Mouse (Mus musculus): ENCODE results near the gene Col1a2. TPM values are rescaled to one million over a fixed set of nuclear protein-coding genes. Genes with fewer than 3 reads are reported as not detected.

Gene Col1a2
- polyA plus RNA-seq, 1 experiment from 2014 or later, result 32.8 TPM

- ATAC-seq (no peak), DNase-seq (ENCODE audit: low spot score) (no peak)
- H3K27ac ChIP-seq (ENCODE audit: low read depth, low read length), result no peak overlapping the region
- 72% methylated on average over 5 of the region's 5 CpGs for WGBS
- no peaks in the 10 kb centered on the region for H3K4me1 ChIP-seq (ENCODE audit: control insufficient read depth, insufficient read depth, low read length)
- H3K9ac ChIP-seq (ENCODE audit: low read length), result no peak overlapping the region
- H3K27me3 ChIP-seq (replicated peaks; ENCODE audit: control insufficient read depth, insufficient read depth, low read length), result no peaks in the 10 kb centered on the region
- H3K4me3 ChIP-seq (ENCODE audit: low read depth, low read length), result no peak overlapping the region
- no peaks in the 10 kb centered on the region for H3K36me3 ChIP-seq (ENCODE audit: control insufficient read depth, insufficient read depth, low read length)
- H3K4me2 ChIP-seq (ENCODE audit: low read length), result no peak overlapping the region
- H3K9me3 ChIP-seq (replicated peaks; ENCODE audit: control insufficient read depth, low read length), result no peaks in the 10 kb centered on the region
Observed at GRCm38 (mm10) chr6:4579620-4580019, 75.0 kb downstream of the Col1a2 start.

DNA sequence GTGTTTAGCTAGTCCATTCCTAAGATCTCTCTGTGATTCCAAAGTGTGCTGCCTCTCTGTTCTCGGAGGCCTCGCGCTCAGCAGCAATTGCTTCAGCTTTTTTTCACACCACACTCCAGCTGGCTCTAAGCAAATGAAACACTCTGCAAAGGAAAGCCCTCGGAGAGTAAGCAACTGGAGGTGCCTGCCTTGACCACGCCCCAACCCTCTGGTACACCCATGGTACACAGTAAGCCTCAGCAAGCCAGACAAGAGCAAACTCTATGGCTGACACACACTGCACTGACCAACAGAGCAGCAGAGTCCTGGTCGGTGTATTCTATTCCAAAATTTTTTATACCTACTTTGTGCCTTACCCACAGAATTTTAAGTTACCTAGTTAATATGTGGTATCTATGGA, 78.9 kb downstream of the Col1a2 start:
- WGBS, result 24% methylated on average over 6 of the region's 6 CpGs
- no peak overlapping the region for H3K4me3 ChIP-seq (ENCODE audit: low read depth, low read length)
- H3K27me3 ChIP-seq (replicated peaks; ENCODE audit: control insufficient read depth, insufficient read depth, low read length), result no peaks in the 10 kb centered on the region
- H3K4me1 ChIP-seq (ENCODE audit: control insufficient read depth, insufficient read depth, low read length), result no peaks in the 10 kb centered on the region
- H3K9me3 ChIP-seq (replicated peaks; ENCODE audit: control insufficient read depth, low read length), result no peaks in the 10 kb centered on the region
- no peak overlapping the region for H3K27ac ChIP-seq (ENCODE audit: low read depth, low read length)
- H3K36me3 ChIP-seq (ENCODE audit: control insufficient read depth, insufficient read depth, low read length), result no peaks in the 10 kb centered on the region
- no peak overlapping the region for H3K9ac ChIP-seq (ENCODE audit: low read length)
- no peak overlapping the region for H3K4me2 ChIP-seq (ENCODE audit: low read length)
- DNase-seq (ENCODE audit: low spot score), result no peak
- ATAC-seq, result peak; percentile 50; the same call in 1 of the 2 replicates

DNA sequence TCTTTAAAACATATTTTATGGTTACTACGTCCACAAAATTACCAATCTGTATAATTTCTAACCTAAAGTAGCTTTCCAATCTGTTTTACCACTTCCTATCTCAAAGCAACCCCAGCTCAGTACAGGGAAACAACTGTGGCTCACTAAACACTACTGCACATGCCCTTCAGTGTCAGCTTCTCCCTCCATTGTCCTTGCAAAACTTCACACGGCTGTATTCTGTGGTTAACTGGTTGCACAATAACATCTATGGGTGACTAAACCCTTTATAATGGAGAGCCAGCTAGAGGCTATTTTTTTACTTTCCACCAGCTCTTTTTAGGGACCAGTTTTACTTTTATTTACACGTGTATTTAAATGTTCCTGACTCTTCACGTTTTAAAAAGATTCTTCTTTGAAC, 83.3 kb downstream of the Col1a2 start:
- no peaks in the 10 kb centered on the region for H3K27me3 ChIP-seq (replicated peaks; ENCODE audit: control insufficient read depth, insufficient read depth, low read length)
- ATAC-seq (no peak), DNase-seq (ENCODE audit: low spot score) (no peak)
- no peaks in the 10 kb centered on the region for H3K36me3 ChIP-seq (ENCODE audit: control insufficient read depth, insufficient read depth, low read length)
- no peak overlapping the region for H3K9ac ChIP-seq (ENCODE audit: low read length)
- H3K4me3 ChIP-seq (ENCODE audit: low read depth, low read length), result no peak overlapping the region
- no peaks in the 10 kb centered on the region for H3K9me3 ChIP-seq (replicated peaks; ENCODE audit: control insufficient read depth, low read length)
- H3K4me2 ChIP-seq (ENCODE audit: low read length), result no peak overlapping the region
- no peak overlapping the region for H3K27ac ChIP-seq (ENCODE audit: low read depth, low read length)
- no peaks in the 10 kb centered on the region for H3K4me1 ChIP-seq (ENCODE audit: control insufficient read depth, insufficient read depth, low read length)
- WGBS, result 67% methylated on average over 4 of the region's 4 CpGs

GRCm38 (mm10) chr6:4588722-4589121, 84.1 kb downstream of the Col1a2 start:
- Histone ChIP-seq H3K4me3 (ENCODE audit: low read depth, low read length) (no peak overlapping the region), H3K9ac (ENCODE audit: low read length) (no peak overlapping the region), H3K27ac (ENCODE audit: low read depth, low read length) (no peak overlapping the region), H3K27me3 (replicated peaks; ENCODE audit: control insufficient read depth, insufficient read depth, low read length) (no peaks in the 10 kb centered on the region), H3K4me2 (ENCODE audit: low read length) (no peak overlapping the region), H3K9me3 (replicated peaks; ENCODE audit: control insufficient read depth, low read length) (no peaks in the 10 kb centered on the region), H3K36me3 (ENCODE audit: control insufficient read depth, insufficient read depth, low read length) (no peaks in the 10 kb centered on the region), H3K4me1 (ENCODE audit: control insufficient read depth, insufficient read depth, low read length) (no peaks in the 10 kb centered on the region)
- DNase-seq (ENCODE audit: low spot score) (no peak), ATAC-seq (no peak)
- 91% methylated on average over 3 of the region's 3 CpGs for WGBS

DNA sequence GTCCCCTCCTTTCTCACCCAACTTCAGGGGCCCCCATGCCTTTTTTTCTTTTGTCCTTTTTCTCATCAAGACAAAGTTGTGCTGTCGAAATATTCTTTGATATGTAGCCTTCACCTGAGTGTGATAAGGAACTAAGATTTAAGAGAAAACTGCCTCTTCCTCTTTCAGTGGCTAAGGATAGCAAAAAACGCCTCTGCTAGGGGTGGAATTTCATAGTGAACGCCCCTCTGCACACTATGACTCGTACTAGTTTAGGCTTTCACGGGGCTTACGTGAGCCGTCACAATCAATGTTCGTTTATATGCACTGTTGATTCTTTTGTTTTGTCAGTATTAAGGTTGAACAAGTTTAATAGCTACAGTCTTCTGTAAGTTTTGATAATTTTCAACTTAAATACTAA, 85.5 kb downstream of the Col1a2 start:
- DNase-seq (ENCODE audit: low spot score) (no peak), ATAC-seq (no peak)
- Histone ChIP-seq H3K4me1 (ENCODE audit: control insufficient read depth, insufficient read depth, low read length) (no peaks in the 10 kb centered on the region), H3K36me3 (ENCODE audit: control insufficient read depth, insufficient read depth, low read length) (no peaks in the 10 kb centered on the region), H3K4me2 (ENCODE audit: low read length) (no peak overlapping the region), H3K27me3 (replicated peaks; ENCODE audit: control insufficient read depth, insufficient read depth, low read length) (no peaks in the 10 kb centered on the region), H3K9ac (ENCODE audit: low read length) (no peak overlapping the region), H3K9me3 (replicated peaks; ENCODE audit: control insufficient read depth, low read length) (no peaks in the 10 kb centered on the region), H3K27ac (ENCODE audit: low read depth, low read length) (no peak overlapping the region), H3K4me3 (ENCODE audit: low read depth, low read length) (no peak overlapping the region)
- WGBS, result 51% methylated on average over 8 of the region's 8 CpGs

Other genes with a start within 250 kb of the Col1a2 start
- gene Casd1, start 96.0 kb downstream of the Col1a2 start, polyA plus RNA-seq (2014; fragmentation: Nextera tagmentation; extraction: Ambion mirVana), result 41.8 and 43.5 TPM in 2 replicates
- gene Sgce, start 242.4 kb downstream of the Col1a2 start, polyA plus RNA-seq (2014; fragmentation: Nextera tagmentation; extraction: Ambion mirVana), result 48.0 and 48.3 TPM in 2 replicates
- gene Peg10, start 242.5 kb downstream of the Col1a2 start, polyA plus RNA-seq (2014; fragmentation: Nextera tagmentation; extraction: Ambion mirVana), result 9.3 and 9.8 TPM in 2 replicates